Comparison of ENCODE assay signal across 10 mouse cellular contexts in the genomic region with DNA sequence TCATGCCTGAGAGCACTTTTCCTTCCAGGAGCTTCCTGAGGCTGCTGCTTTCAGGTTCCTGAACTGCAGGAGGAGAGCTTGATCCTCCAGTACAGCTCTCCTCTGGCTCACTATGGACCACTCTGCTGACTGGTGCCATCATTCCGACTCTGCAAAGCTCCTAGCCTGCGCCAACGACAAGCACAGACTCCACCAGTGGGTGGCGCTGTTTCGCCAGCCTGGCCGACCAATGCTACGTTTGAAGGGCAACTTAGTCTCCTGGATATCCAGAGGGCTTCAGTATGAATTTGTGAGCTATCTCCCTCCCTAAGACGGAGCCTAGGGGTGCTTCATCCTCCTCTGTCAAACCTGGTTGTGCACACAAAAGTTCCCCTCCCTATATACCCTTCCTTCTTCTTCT. TPM values are rescaled to one million over a fixed set of nuclear protein-coding genes. Genes with fewer than 3 reads are reported as not detected.
DNase-seq lines count a peak whose midpoint lies in the region; ATAC-seq and TF ChIP-seq lines count a peak whose summit lies in the region.
"Had no signal": no experiment of that assay in that cellular context is flagged by ENCODE, and none has a peak within 500 bp of the region (broad histone marks: within the 10 kb centered on the region; RNA-seq: fewer than 3 reads in every experiment).

No protein-coding gene starts in this region.

- WGBS in hindbrain, embryonic 11.5 days, result 13% methylated on average over 8 of the region's 8 CpGs
- WGBS in hindbrain, embryonic 12.5 days, result 8% methylated on average over 8 of the region's 8 CpGs

- H3K27ac ChIP-seq in hindbrain, embryonic 11.5 days (ENCODE audit: low read depth, low read length), result no peak overlapping the region
- H3K27ac ChIP-seq in hindbrain, embryonic 12.5 days, result no peak overlapping the region
- H3K27ac ChIP-seq: macrophage had no signal

- no peak overlapping the region for H3K9ac ChIP-seq in hindbrain, embryonic 11.5 days (ENCODE audit: low read depth, low read length)
- no peak overlapping the region for H3K9ac ChIP-seq in hindbrain, embryonic 12.5 days

- DNase-seq in hindbrain, embryonic 11.5 days (ENCODE audit: low spot score), result peak; percentile 84
- peak; percentile 47 for DNase-seq in brain, embryonic 14.5 days (ENCODE audit: low read depth)
- DNase-seq in gastrocnemius, postnatal 4 days (ENCODE audit: low spot score in 2 of 2), result peak; percentile 66 to 79
- DNase-seq in layer of hippocampus, postnatal 36 days, result peak; percentile 15 to 29
- DNase-seq in retina, postnatal 1 day, result peak; percentile 77
- DNase-seq in thymus, postnatal 4 days, result peak; percentile 92

- ATAC-seq in hindbrain, embryonic 11.5 days (ENCODE audit: low FRiP score), result no peak
- ATAC-seq in hindbrain, embryonic 12.5 days (ENCODE audit: low FRiP score), result no peak

- TF ChIP-seq CTCF in E14TG2a.4 (conservative IDR thresholded peaks at IDR 0.05; ENCODE audit: low read length), result peak; percentile 95
- peak; percentile 73 for TF ChIP-seq CTCF in brain, embryonic 14.5 days (IDR thresholded peaks at IDR 0.05; ENCODE audit: borderline replicate concordance, extremely low read depth, insufficient read depth, insufficient read length)

- no peaks in the 10 kb centered on the region for H3K27me3 ChIP-seq in hindbrain, embryonic 11.5 days (ENCODE audit: control insufficient read depth, insufficient read depth, low read length)
- H3K27me3 ChIP-seq in hindbrain, embryonic 12.5 days, result 0 out of 2 replicates have a peak, but pooled peaks cover 3% of the 10 kb centered on the region
- peaks cover 64% of the 10 kb centered on the region for H3K27me3 ChIP-seq in E14TG2a.4 (ENCODE audit: insufficient read depth, low read length)

- H3K9me3 ChIP-seq in hindbrain, embryonic 11.5 days (ENCODE audit: control insufficient read depth, low read length), result no peaks in the 10 kb centered on the region
- H3K9me3 ChIP-seq in hindbrain, embryonic 12.5 days (replicated peaks), result no peaks in the 10 kb centered on the region
- H3K9me3 ChIP-seq in E14TG2a.4 (ENCODE audit: low read length), result no peaks in the 10 kb centered on the region

- no peak overlapping the region for H3K4me3 ChIP-seq in hindbrain, embryonic 11.5 days (ENCODE audit: low read depth, low read length)
- H3K4me3 ChIP-seq in hindbrain, embryonic 12.5 days, result no peak overlapping the region
- no peak overlapping the region for H3K4me3 ChIP-seq in E14TG2a.4 (replicated peaks; ENCODE audit: low read length)
- H3K4me3 ChIP-seq: erythroblast, embryonic 14.5 days had no signal

- no peaks in the 10 kb centered on the region; the same call in 1 of the 2 replicates for H3K4me1 ChIP-seq in hindbrain, embryonic 11.5 days (replicated peaks; ENCODE audit: control insufficient read depth, insufficient read depth, low read length)
- H3K4me1 ChIP-seq in hindbrain, embryonic 12.5 days, result no peaks in the 10 kb centered on the region
- peaks cover 24% of the 10 kb centered on the region; the same call in 1 of the 2 replicates for H3K4me1 ChIP-seq in E14TG2a.4 (replicated peaks; ENCODE audit: low read depth, low read length)

- H3K36me3 ChIP-seq in hindbrain, embryonic 11.5 days (ENCODE audit: control insufficient read depth, insufficient read depth, low read length), result no peaks in the 10 kb centered on the region
- H3K36me3 ChIP-seq in hindbrain, embryonic 12.5 days, result 0 out of 2 replicates have a peak, but pooled peaks cover 2% of the 10 kb centered on the region
- H3K36me3 ChIP-seq in E14TG2a.4 (ENCODE audit: insufficient read depth, low read length), result no peaks in the 10 kb centered on the region

- TF ChIP-seq POLR2A in brain, embryonic 14.5 days (IDR thresholded peaks at IDR 0.05; ENCODE audit: borderline replicate concordance, extremely low read depth, insufficient read depth, insufficient read length, poor library complexity, severe bottlenecking), result no peak

- H3K4me2 ChIP-seq in hindbrain, embryonic 11.5 days (replicated peaks; ENCODE audit: low read depth, low read length), result no peak overlapping the region
- no peak overlapping the region for H3K4me2 ChIP-seq in hindbrain, embryonic 12.5 days (replicated peaks)

RNA-seq across cellular contexts. Expression of gene Col26a1, which starts 43.0 kb away (rescaled TPM):
- polyA plus RNA-seq in hindbrain, embryonic 11.5 days (2014; fragmentation: Nextera tagmentation; extraction: Ambion mirVana), result 30.9 and 35.9 TPM in 2 replicates
- polyA plus RNA-seq in hindbrain, embryonic 12.5 days (2016; fragmentation: Nextera tagmentation; extraction: Ambion mirVana), result 115 and 124 TPM in 2 replicates
- 38.2 and 52.4 TPM in 2 replicates for polyA plus RNA-seq in brain, embryonic 14.5 days (2012; rRNA removed)
- total RNA-seq in gastrocnemius, postnatal 4 days (2021), result 10 to 100 TPM; 51.4 to 54.9 TPM
- total RNA-seq in layer of hippocampus, postnatal 36 days (2021), result 1 to 10 TPM; 3.7 to 3.9 TPM
- polyA plus RNA-seq: macrophage had no signal

Comparison
In these comparisons a context has a peak if more than half of its experiments do, and no peak if none do; other contexts are left out.
1. DNase-seq: peak in every context shown above with its lines; median percentile 92 in thymus, postnatal 4 days; 84 in hindbrain, embryonic 11.5 days; 77 in retina, postnatal 1 day; 72 in gastrocnemius, postnatal 4 days; 47 in brain, embryonic 14.5 days; 22 in layer of hippocampus, postnatal 36 days.